Mouse (Mus musculus): ENCODE measurements at regions not wholly inside any gene's neighbourhood (a gene's known extent, or its start where the extent isn't known, plus 50 kb on each side); places are given as distances from the start of the nearest gene placed in this dataset.

DNA sequence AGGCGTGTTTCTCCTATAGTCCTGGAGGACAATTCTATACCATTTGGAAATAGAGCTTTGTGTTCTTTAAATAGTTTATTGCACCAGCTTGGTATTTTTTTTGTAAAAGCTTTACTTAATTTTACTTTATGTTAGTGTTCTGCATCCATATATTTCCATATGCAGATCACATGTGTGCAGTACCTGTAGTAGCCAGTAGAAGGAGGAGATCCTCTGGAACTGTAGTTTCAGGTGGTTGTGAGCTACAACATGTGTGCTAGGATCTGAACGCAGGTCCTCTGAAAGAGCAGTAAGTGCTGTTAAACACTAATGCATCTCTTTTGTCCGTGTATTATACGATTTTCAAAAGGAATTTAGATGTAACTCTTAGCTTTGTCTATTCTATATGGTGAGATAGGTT lies 335.2 kb downstream of the Gm21750 start:
- no peak overlapping the region for H3K4me2 ChIP-seq
- 91% methylated on average over 4 of the region's 4 CpGs for WGBS
- no peaks in the 10 kb centered on the region for H3K27me3 ChIP-seq
- no peak for ATAC-seq (replicated peaks; ENCODE audit: low FRiP score)
- H3K9me3 ChIP-seq (replicated peaks), result no peaks in the 10 kb centered on the region
- H3K36me3 ChIP-seq, result no peaks in the 10 kb centered on the region
- H3K27ac ChIP-seq, result no peak overlapping the region
- H3K4me3 ChIP-seq (replicated peaks), result no peak overlapping the region
- no peaks in the 10 kb centered on the region for H3K4me1 ChIP-seq
- H3K9ac ChIP-seq, result no peak overlapping the region

DNA sequence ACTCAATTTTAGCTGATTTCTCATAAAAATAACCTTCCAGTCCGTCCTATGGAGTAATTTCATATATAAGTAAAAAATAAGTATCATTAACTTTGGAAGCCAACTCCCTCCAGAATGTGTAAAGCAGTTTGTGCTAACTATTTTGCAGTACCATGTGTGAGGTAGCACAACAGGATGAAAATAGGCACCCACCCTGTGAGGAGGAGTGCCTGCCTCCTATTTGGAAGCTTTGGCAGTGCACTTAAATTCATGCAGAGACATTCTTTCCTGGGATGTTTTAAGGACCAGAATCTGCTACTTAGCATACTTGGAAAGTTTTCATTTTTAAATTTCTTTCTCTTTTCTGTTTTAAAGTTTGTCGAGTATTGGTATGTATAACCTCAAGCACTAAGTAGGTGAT lies 336.8 kb downstream of the Gm21750 start:
- WGBS, result 93% methylated on average over 2 of the region's 2 CpGs
- Histone ChIP-seq H3K27me3 (no peaks in the 10 kb centered on the region), H3K4me2 (no peak overlapping the region), H3K9ac (no peak overlapping the region), H3K9me3 (replicated peaks) (no peaks in the 10 kb centered on the region), H3K4me3 (replicated peaks) (no peak overlapping the region), H3K27ac (no peak overlapping the region), H3K36me3 (no peaks in the 10 kb centered on the region), H3K4me1 (no peaks in the 10 kb centered on the region)
- ATAC-seq (replicated peaks; ENCODE audit: low FRiP score), result no peak

DNA sequence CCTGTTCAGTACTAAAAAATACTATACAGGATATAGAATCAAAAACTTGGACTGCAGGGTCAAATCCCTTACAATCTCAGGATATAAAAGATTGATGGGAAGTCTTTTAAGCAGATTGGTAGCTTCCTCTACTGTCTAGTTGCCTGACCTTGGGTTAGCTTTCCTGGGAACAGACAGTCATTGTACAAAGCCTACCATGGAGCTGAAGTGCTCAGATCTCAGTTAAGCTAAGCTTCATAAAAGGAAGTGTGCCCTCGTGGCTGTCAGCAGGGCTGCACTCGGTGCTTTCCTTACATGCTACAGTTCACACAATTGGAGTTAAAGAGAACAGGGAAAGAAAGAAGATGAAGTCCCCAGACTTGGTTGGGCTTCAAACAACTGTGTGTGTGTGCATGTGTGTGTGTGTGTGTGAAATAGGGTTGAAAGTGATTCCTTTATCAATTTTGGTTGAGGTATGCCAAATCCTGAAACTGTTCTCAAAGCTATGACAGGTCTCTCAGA lies 338.4 kb downstream of the Gm21750 start:
- 42% methylated on average over 2 of the region's 2 CpGs for WGBS
- Histone ChIP-seq H3K9me3 (replicated peaks) (no peaks in the 10 kb centered on the region), H3K4me2 (no peak overlapping the region), H3K4me3 (replicated peaks) (no peak overlapping the region), H3K4me1 (no peaks in the 10 kb centered on the region), H3K36me3 (no peaks in the 10 kb centered on the region), H3K9ac (no peak overlapping the region), H3K27me3 (no peaks in the 10 kb centered on the region), H3K27ac (no peak overlapping the region)
- ATAC-seq (replicated peaks; ENCODE audit: low FRiP score), result no peak

DNA sequence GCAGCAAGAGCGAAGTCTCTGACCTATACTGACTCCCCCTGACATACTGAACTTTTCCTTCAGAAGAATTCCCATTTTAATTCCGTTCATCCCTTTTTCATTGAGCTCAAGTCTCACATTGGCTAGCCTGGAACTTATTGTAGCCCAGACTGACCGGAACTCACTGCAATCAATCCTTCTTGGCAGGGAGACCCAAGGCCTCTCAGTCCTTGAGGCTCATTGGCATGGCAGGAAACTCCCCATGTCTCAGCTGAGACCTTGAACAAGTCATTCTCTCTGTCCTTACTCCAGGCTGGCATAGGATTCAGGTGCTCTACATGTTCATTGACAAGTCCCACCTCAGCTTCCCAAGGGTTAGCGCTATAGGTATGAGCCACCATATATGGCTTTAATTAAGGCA lies 345.9 kb downstream of the Gm21750 start:
- WGBS, result 88% methylated on average over 4 of the region's 4 CpGs
- no peaks in the 10 kb centered on the region for H3K9me3 ChIP-seq (replicated peaks)
- no peak overlapping the region for H3K4me2 ChIP-seq
- H3K4me1 ChIP-seq, result no peaks in the 10 kb centered on the region
- H3K4me3 ChIP-seq (replicated peaks), result no peak overlapping the region
- no peak overlapping the region for H3K9ac ChIP-seq
- H3K27ac ChIP-seq, result no peak overlapping the region
- H3K27me3 ChIP-seq, result no peaks in the 10 kb centered on the region
- ATAC-seq (replicated peaks; ENCODE audit: low FRiP score), result no peak
- no peaks in the 10 kb centered on the region for H3K36me3 ChIP-seq

DNA sequence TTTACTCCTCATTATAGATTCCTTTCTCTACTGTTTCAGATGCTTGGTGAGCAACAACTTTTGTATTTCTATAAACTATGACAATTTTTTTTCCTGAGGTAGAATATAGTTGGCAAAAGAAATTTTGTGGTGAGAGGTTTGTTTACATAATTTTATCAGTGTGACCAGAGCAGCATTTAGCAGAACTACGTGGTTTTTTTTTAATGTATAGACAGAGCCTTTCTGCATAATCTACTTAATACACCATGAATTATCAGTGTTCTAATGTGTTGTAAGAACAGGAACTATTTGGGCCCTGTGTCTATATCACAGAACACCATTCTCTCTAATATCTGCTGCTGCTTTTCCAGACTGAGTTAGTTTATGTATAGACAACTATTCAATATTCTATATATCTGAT lies 350.5 kb downstream of the Gm21750 start:
- Histone ChIP-seq H3K9me3 (replicated peaks) (no peaks in the 10 kb centered on the region), H3K4me2 (no peak overlapping the region), H3K4me3 (replicated peaks) (no peak overlapping the region), H3K27ac (no peak overlapping the region), H3K27me3 (no peaks in the 10 kb centered on the region), H3K4me1 (no peaks in the 10 kb centered on the region), H3K9ac (no peak overlapping the region), H3K36me3 (no peaks in the 10 kb centered on the region)
- no peak for ATAC-seq (replicated peaks; ENCODE audit: low FRiP score)
- 74% methylated on average over 1 of the region's 1 CpGs for WGBS

DNA sequence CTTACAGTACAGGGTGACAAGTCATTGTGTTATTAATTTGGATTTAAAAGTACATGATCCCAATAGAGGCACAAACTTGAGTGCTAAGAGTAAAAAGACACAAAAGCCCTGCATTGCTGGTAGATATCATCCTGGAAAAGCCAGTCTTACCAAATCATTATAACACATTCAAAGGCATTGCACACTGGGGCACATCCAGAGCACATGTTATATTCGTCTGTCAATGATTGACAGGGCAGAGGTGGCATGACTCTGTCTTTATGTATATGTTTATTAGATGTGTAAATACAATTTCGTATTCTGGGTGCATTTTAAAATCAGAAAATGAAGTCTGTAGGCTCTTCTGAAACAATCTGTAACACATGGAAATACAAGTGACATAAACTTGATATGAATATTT lies 358.4 kb downstream of the Gm21750 start:
- WGBS, result 76% methylated on average over 2 of the region's 2 CpGs
- H3K9me3 ChIP-seq (replicated peaks), result no peaks in the 10 kb centered on the region
- no peaks in the 10 kb centered on the region for H3K27me3 ChIP-seq
- no peak overlapping the region for H3K4me2 ChIP-seq
- no peaks in the 10 kb centered on the region for H3K4me1 ChIP-seq
- H3K36me3 ChIP-seq, result no peaks in the 10 kb centered on the region
- H3K4me3 ChIP-seq (replicated peaks), result no peak overlapping the region
- ATAC-seq (replicated peaks; ENCODE audit: low FRiP score), result no peak
- H3K27ac ChIP-seq, result no peak overlapping the region
- no peak overlapping the region for H3K9ac ChIP-seq

DNA sequence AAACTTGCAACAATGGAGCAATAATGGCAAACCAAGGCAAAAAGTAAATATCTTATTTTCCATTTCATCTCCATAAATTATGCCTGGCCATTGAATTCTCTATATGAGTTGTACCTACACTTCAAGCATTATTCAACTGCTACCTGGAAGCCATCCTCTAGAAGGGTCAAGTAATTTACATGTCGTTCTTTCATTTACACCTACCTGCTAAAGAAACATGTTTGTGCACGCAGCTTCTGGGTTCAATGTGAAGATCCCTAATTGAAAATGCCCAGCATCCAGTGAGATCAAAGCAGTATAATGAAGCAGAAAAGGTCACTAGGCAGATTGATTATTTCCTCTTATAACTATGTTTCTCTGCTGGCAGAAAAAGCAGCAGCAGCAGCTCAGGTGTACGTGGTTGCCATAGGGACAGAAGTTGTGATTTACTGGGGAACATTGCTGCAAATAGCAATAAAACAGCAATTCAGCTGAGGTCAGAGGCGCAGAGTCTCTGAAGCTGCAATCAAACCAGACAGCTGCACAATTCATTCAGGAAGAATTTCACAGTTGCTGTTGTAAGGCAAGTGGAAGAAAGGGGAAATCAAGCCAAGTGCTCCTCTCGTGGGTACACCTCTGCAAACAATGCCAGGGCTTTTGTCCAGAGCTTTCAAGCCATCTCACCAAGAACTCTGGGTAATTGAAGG lies 386.1 kb downstream of the Gm21750 start:
- WGBS, result 19% methylated on average over 5 of the region's 5 CpGs
- no peak overlapping the region for H3K4me2 ChIP-seq
- ATAC-seq (replicated peaks; ENCODE audit: low FRiP score), result no peak
- no peaks in the 10 kb centered on the region for H3K27me3 ChIP-seq
- no peaks in the 10 kb centered on the region for H3K9me3 ChIP-seq (replicated peaks)
- H3K27ac ChIP-seq, result no peak overlapping the region
- H3K9ac ChIP-seq, result no peak overlapping the region
- no peaks in the 10 kb centered on the region for H3K4me1 ChIP-seq
- no peak overlapping the region for H3K4me3 ChIP-seq (replicated peaks)
- H3K36me3 ChIP-seq, result no peaks in the 10 kb centered on the region

DNA sequence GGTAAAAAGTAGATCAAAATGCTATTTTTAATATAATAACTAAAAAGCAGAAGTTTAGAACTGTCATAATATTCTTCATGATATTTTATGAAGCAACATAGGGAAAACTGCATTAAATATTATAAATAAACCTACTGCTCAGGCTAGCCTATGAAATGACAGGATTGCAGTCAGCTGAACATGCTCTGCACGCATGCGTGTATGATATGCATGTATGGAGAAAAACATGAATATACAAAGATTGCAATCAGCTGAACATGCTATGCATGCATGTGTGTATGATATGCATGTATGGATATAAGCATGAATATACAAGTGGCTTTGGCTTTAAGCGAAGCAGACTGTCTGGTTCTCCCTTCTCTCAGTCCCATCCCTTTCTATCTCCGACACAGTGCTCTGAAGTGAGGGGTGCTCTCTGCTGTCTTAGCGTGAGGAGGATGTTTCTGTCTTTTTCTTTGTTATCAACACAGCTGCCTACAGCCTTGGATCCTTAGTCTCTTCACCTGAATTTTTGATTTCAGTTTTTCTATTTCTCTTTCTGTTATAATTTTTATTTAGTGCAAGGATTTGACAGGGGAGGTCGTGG lies 386.8 kb downstream of the Gm21750 start:
- Histone ChIP-seq H3K4me2 (no peak overlapping the region), H3K9ac (no peak overlapping the region), H3K27me3 (no peaks in the 10 kb centered on the region), H3K4me1 (no peaks in the 10 kb centered on the region), H3K4me3 (replicated peaks) (no peak overlapping the region), H3K9me3 (replicated peaks) (no peaks in the 10 kb centered on the region), H3K27ac (no peak overlapping the region), H3K36me3 (no peaks in the 10 kb centered on the region)
- WGBS, result 84% methylated on average over 6 of the region's 6 CpGs
- no peak for ATAC-seq (replicated peaks; ENCODE audit: low FRiP score)

DNA sequence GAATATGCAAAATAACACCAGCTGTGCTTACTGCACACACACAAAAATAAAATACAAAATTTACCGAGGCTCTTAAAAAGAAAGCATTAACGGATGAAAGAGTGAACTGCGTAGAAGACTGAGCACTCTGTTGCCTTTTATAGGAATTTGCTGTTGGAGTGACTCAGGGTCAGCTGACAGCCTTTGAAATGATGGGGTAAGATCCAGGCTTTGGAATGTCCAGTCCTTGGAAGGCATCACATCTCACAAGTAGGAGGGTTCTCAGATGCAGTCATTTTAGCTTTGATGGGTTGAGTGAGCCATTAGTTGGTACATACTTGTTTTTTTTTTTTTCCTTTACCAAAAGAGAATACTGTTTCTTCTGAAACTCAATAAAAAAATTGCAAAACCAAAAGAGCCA lies 387.4 kb downstream of the Gm21750 start:
- H3K4me2 ChIP-seq, result no peak overlapping the region
- H3K9ac ChIP-seq, result no peak overlapping the region
- no peaks in the 10 kb centered on the region for H3K36me3 ChIP-seq
- 78% methylated on average over 3 of the region's 3 CpGs for WGBS
- H3K27ac ChIP-seq, result no peak overlapping the region
- no peak for ATAC-seq (replicated peaks; ENCODE audit: low FRiP score)
- no peaks in the 10 kb centered on the region for H3K27me3 ChIP-seq
- no peak overlapping the region for H3K4me3 ChIP-seq (replicated peaks)
- no peaks in the 10 kb centered on the region for H3K4me1 ChIP-seq
- H3K9me3 ChIP-seq (replicated peaks), result no peaks in the 10 kb centered on the region

DNA sequence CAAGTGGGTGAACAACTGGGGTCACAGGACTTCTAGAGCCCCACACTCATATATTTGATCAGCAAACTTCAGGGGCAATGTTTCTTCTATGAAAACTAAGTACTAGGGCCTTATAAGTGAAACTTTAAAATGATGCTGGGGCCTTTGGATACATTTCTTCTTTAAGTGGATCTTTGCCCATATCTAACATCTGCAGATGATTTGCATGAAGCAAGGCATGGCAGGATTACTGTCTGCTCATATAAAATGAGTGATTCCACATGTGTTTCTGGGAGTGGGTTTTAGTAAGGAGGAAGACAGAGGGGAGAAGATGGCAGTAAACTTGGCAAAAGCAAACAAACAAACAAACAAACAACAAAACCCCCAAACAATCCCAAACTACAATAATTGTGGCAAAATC lies 405.0 kb downstream of the Gm21750 start:
- Histone ChIP-seq H3K27me3 (no peaks in the 10 kb centered on the region), H3K4me2 (no peak overlapping the region)
- no peak for ATAC-seq (replicated peaks; ENCODE audit: low FRiP score)

DNA sequence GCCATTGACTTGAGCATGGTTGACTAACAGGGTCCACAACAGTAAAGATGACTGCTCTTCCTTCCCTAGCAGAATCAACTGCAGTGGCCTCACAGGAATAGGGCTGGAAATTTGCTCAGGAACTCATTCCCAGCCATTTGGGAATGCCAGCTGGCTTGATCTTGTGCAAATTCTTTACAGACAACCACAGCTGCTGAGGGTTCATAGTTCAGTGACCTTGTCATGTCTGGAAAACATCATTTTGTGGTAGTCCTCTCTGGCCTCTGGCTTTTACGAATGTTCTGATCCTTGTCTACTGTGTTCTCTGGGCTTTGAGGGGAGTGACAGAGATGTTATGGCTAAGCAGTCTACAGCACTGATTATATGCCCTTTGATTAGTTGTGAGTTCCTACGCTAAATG lies 432.0 kb downstream of the Gm21750 start:
- no peak overlapping the region for H3K4me2 ChIP-seq
- 68% methylated on average over 2 of the region's 2 CpGs for WGBS
- no peaks in the 10 kb centered on the region for H3K9me3 ChIP-seq (replicated peaks)
- ATAC-seq (replicated peaks; ENCODE audit: low FRiP score), result no peak
- no peaks in the 10 kb centered on the region for H3K27me3 ChIP-seq
- H3K27ac ChIP-seq, result no peak overlapping the region
- no peak overlapping the region for H3K4me3 ChIP-seq (replicated peaks)
- no peaks in the 10 kb centered on the region for H3K4me1 ChIP-seq
- no peaks in the 10 kb centered on the region for H3K36me3 ChIP-seq
- H3K9ac ChIP-seq, result no peak overlapping the region

More for the DNA sequence above, 405.0 kb downstream of the Gm21750 start:
- no peak overlapping the region for H3K27ac ChIP-seq
- H3K9me3 ChIP-seq (replicated peaks), result no peaks in the 10 kb centered on the region
- H3K36me3 ChIP-seq, result no peaks in the 10 kb centered on the region
- H3K9ac ChIP-seq, result no peak overlapping the region
- H3K4me3 ChIP-seq (replicated peaks), result no peak overlapping the region
- H3K4me1 ChIP-seq, result no peaks in the 10 kb centered on the region

DNA sequence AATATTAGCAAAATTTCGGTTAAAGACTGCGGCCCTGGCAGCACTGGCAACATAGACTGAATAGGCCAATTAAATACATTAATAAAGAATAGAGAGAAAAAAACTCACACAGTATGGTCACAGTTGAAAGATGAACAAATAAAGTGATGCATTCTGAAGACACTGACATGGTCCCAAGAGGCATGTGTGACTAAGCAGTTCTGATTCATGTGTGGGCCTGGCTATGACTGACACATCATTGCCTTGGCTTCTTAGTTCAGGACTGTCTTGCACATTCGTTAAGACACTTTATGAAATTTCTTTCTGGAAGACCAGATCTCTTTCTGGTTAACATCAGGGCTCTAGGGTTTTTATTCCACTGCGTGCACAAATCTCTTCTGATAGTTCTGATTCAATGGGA lies 438.7 kb downstream of the Gm21750 start:
- ATAC-seq (replicated peaks; ENCODE audit: low FRiP score), result no peak
- no peak overlapping the region for H3K4me2 ChIP-seq
- 90% methylated on average over 4 of the region's 4 CpGs for WGBS

DNA sequence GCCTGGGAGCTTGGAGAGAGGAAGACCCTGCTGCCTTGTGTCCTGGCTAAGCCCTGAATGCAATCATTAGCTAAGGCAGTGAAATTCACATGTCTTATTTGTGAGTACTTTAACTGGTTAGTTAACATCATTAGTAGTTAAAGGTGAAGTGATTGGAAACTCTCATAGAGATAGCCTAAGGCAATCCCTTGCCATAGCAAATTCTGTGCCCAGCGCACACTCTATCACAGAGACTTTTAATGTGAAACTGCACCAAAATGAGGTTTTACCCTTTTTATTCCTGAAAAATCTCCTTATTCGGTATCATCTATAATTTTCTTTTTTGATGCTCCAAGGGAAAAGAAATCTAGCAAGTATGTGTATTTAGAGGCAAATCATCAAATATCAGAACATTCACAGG lies 451.6 kb downstream of the Gm21750 start:
- no peaks in the 10 kb centered on the region for H3K4me1 ChIP-seq
- no peaks in the 10 kb centered on the region for H3K36me3 ChIP-seq
- H3K4me2 ChIP-seq, result no peak overlapping the region
- H3K27ac ChIP-seq, result no peak overlapping the region
- ATAC-seq (replicated peaks; ENCODE audit: low FRiP score), result no peak
- H3K4me3 ChIP-seq (replicated peaks), result no peak overlapping the region
- no peaks in the 10 kb centered on the region for H3K27me3 ChIP-seq
- 92% methylated on average over 2 of the region's 2 CpGs for WGBS
- H3K9me3 ChIP-seq (replicated peaks), result no peaks in the 10 kb centered on the region
- no peak overlapping the region for H3K9ac ChIP-seq

More for the DNA sequence above, 438.7 kb downstream of the Gm21750 start:
- H3K9ac ChIP-seq, result no peak overlapping the region
- H3K9me3 ChIP-seq (replicated peaks), result no peaks in the 10 kb centered on the region
- H3K4me3 ChIP-seq (replicated peaks), result no peak overlapping the region
- no peaks in the 10 kb centered on the region for H3K36me3 ChIP-seq
- no peaks in the 10 kb centered on the region for H3K27me3 ChIP-seq
- no peak overlapping the region for H3K27ac ChIP-seq
- H3K4me1 ChIP-seq, result no peaks in the 10 kb centered on the region
